Comparison of ENCODE assay signal across 19 mouse cellular contexts in genomic region chr5:28611885-28612284, GRCm38 (mm10).
DNase-seq lines count a peak whose midpoint lies in the region; ATAC-seq and TF ChIP-seq lines count a peak whose summit lies in the region.
"Had no signal": no experiment of that assay in that cellular context is flagged by ENCODE, and none has a peak within 500 bp of the region (broad histone marks: within the 10 kb centered on the region; RNA-seq: fewer than 3 reads in every experiment).

No protein-coding gene starts in this region.

- H3K9ac ChIP-seq in forebrain, postnatal 0 days = no peak overlapping the region
- H3K9ac ChIP-seq in forebrain, embryonic 15.5 days (replicated peaks) = no peak overlapping the region
- H3K9ac ChIP-seq: embryonic facial prominence, embryonic 12.5 days; intestine, embryonic 15.5 days; limb, embryonic 15.5 days had no signal

- H3K4me2 ChIP-seq in forebrain, postnatal 0 days (ENCODE audit: low read depth) = no peak overlapping the region
- no peak overlapping the region for H3K4me2 ChIP-seq in forebrain, embryonic 15.5 days (replicated peaks)
- H3K4me2 ChIP-seq: embryonic facial prominence, embryonic 12.5 days; intestine, embryonic 15.5 days; limb, embryonic 15.5 days; midbrain, embryonic 11.5 days had no signal

- ATAC-seq in forebrain, postnatal 0 days = peak; percentile 76
- ATAC-seq in forebrain, embryonic 15.5 days (replicated peaks) = no peak
- no peak for ATAC-seq in granulocyte monocyte progenitor cell, adult 5-6 weeks (replicated peaks; ENCODE audit: poor library complexity, severe bottlenecking)
- ATAC-seq: activated CD4-positive, CD25-positive, alpha-beta regulatory T cell, adult 4 months; intestine, embryonic 15.5 days had no signal

- no peak for TF ChIP-seq CTCF in forebrain, postnatal 0 days (IDR thresholded peaks at IDR 0.05; ENCODE audit: low read depth)

- WGBS in forebrain, postnatal 0 days = 70% methylated on average over 3 of the region's 3 CpGs
- WGBS in forebrain, embryonic 15.5 days = 88% methylated on average over 3 of the region's 3 CpGs

- DNase-seq in forebrain, postnatal 0 days = peak; percentile 34
- DNase-seq in layer of hippocampus, adult 9-11 months = peak; percentile 13
- no peak for DNase-seq in layer of hippocampus, adult 9-10 months (ENCODE audit: low spot score)
- peak; percentile 2 for DNase-seq in brain, embryonic 18.5 days (ENCODE audit: low read depth, low spot score)
- peak; percentile 83 to 87 for DNase-seq in cerebellum, postnatal 10 days
- DNase-seq in kidney, postnatal 25 days = no peak
- DNase-seq: adrenal gland, postnatal 25 days; lung, adult 2 months; lung, postnatal 4 days; right cerebral cortex, postnatal 25 days had no signal

- H3K27me3 ChIP-seq in forebrain, postnatal 0 days (ENCODE audit: insufficient read depth, low read length) = no peaks in the 10 kb centered on the region
- H3K27me3 ChIP-seq in forebrain, embryonic 15.5 days = no peaks in the 10 kb centered on the region
- H3K27me3 ChIP-seq: embryonic facial prominence, embryonic 12.5 days; intestine, embryonic 15.5 days; limb, embryonic 15.5 days had no signal

- no peaks in the 10 kb centered on the region for H3K9me3 ChIP-seq in forebrain, postnatal 0 days (ENCODE audit: low read length)
- no peaks in the 10 kb centered on the region for H3K9me3 ChIP-seq in forebrain, embryonic 15.5 days
- H3K9me3 ChIP-seq: embryonic facial prominence, embryonic 12.5 days; intestine, embryonic 15.5 days; limb, embryonic 15.5 days had no signal

- no peaks in the 10 kb centered on the region for H3K36me3 ChIP-seq in forebrain, postnatal 0 days (ENCODE audit: insufficient read depth)
- no peaks in the 10 kb centered on the region for H3K36me3 ChIP-seq in forebrain, embryonic 15.5 days
- H3K36me3 ChIP-seq: embryonic facial prominence, embryonic 12.5 days; intestine, embryonic 15.5 days; limb, embryonic 15.5 days had no signal

- H3K4me3 ChIP-seq in forebrain, postnatal 0 days (ENCODE audit: low read depth, low read length) = no peak overlapping the region
- no peak overlapping the region for H3K4me3 ChIP-seq in forebrain, embryonic 15.5 days
- H3K4me3 ChIP-seq: embryonic facial prominence, embryonic 12.5 days; intestine, embryonic 15.5 days; left cerebral cortex, adult 2 months; limb, embryonic 15.5 days; myocyte had no signal

- H3K4me1 ChIP-seq in forebrain, postnatal 0 days (ENCODE audit: insufficient read depth) = no peaks in the 10 kb centered on the region
- H3K4me1 ChIP-seq in forebrain, embryonic 15.5 days = no peaks in the 10 kb centered on the region
- H3K4me1 ChIP-seq: embryonic facial prominence, embryonic 12.5 days; intestine, embryonic 15.5 days; limb, embryonic 15.5 days had no signal

- H3K27ac ChIP-seq in forebrain, postnatal 0 days (ENCODE audit: low read depth, low read length) = no peak overlapping the region
- H3K27ac ChIP-seq in forebrain, embryonic 15.5 days (replicated peaks) = no peak overlapping the region
- H3K27ac ChIP-seq: embryonic facial prominence, embryonic 12.5 days; intestine, embryonic 15.5 days; left cerebral cortex, adult 2 months; limb, embryonic 15.5 days had no signal

Comparison
In these comparisons a context has a peak if more than half of its experiments do, and no peak if none do; other contexts are left out.
1. DNase-seq: peak in forebrain, postnatal 0 days (single experiment), layer of hippocampus, adult 9-11 months (single experiment), brain, embryonic 18.5 days (single experiment) and cerebellum, postnatal 10 days (2 of 2); none in layer of hippocampus, adult 9-10 months (single experiment) and kidney, postnatal 25 days (0 of 2).